Comparison of ENCODE assay signal across 24 mouse cellular contexts in the genomic region with DNA sequence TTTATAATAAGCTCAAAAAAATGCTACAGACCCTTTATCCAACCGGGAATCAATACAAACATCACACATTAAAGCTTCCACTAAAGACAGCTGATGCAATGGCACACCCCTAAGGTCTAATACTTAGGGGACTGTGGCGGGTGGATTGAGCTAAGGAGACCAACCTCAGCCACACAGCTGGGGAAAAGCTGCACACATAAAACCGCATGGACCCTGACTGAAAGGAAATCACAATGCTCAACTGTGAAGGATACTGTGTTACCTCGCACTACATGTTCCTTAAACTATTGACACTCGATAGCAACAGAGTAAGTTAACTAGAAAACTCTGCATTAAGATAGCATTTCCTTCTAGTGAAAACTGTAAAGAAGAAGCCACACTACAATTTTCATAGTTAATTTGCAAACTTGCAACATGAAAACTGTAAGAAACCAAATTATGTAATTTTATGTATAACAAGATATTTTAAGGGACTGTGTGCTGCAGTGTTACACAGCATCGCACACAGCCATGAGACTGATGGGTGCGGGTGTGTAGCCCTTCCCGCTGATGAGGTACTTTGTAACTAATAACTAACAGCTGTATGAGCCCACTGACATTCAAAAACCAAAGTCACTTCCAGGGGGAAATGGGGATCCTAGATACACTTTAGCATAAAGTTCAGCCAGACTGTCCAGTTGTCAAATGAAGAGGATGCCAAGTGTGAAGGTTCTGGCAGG.
"Had no signal": no experiment of that assay in that cellular context is flagged by ENCODE, and none has a peak within 500 bp of the region (broad histone marks: within the 10 kb centered on the region; RNA-seq: fewer than 3 reads in every experiment).

No protein-coding gene starts in this region.

- H3K9me3 ChIP-seq: limb, embryonic 12.5 days; midbrain, embryonic 12.5 days; midbrain, embryonic 15.5 days; neural tube, embryonic 13.5 days; stomach, embryonic 15.5 days had no signal

- H3K4me2 ChIP-seq: limb, embryonic 12.5 days; liver, embryonic 11.5 days; lung, embryonic 14.5 days; midbrain, embryonic 12.5 days; midbrain, embryonic 15.5 days; neural tube, embryonic 13.5 days; stomach, embryonic 15.5 days had no signal

- H3K27me3 ChIP-seq: limb, embryonic 12.5 days; midbrain, embryonic 12.5 days; midbrain, embryonic 15.5 days; neural tube, embryonic 13.5 days; stomach, embryonic 15.5 days had no signal

- H3K4me1 ChIP-seq: midbrain, embryonic 12.5 days; midbrain, embryonic 15.5 days; neural tube, embryonic 13.5 days; stomach, embryonic 15.5 days had no signal

- DNase-seq: kidney, adult 18-20 months; kidney, postnatal 25 days; layer of hippocampus, adult 9-11 months; layer of hippocampus, postnatal 36 days; liver, postnatal 0 days; lung, embryonic 14.5 days; retina, postnatal 1 day; right cerebral cortex, postnatal 25 days; spleen, adult 18-20 months; thymus, adult 18-20 months; thymus, postnatal 36 days had no signal

- H3K27ac ChIP-seq: kidney, postnatal 0 days; layer of hippocampus, adult 2 months; left cerebral cortex, adult 2 months; limb, embryonic 12.5 days; liver, embryonic 14.5 days; macrophage; midbrain, embryonic 12.5 days; midbrain, embryonic 15.5 days; neural tube, embryonic 13.5 days; stomach, embryonic 15.5 days had no signal

- H3K4me3 ChIP-seq: layer of hippocampus, adult 2 months; left cerebral cortex, adult 2 months; limb, embryonic 12.5 days; midbrain, embryonic 12.5 days; midbrain, embryonic 15.5 days; myocyte; neural tube, embryonic 13.5 days; stomach, embryonic 15.5 days had no signal

- H3K36me3 ChIP-seq: midbrain, embryonic 15.5 days had no signal

- ATAC-seq: intestine, embryonic 16.5 days; liver, postnatal 0 days; midbrain, embryonic 15.5 days had no signal

- H3K9ac ChIP-seq: limb, embryonic 12.5 days; liver, embryonic 14.5 days; liver, postnatal 0 days; lung, embryonic 14.5 days; midbrain, embryonic 12.5 days; midbrain, embryonic 15.5 days; neural tube, embryonic 13.5 days; stomach, embryonic 15.5 days had no signal
